Mouse (Mus musculus) liver, embryonic 12.5 days (tissue): ENCODE data around the gene Scn10a. TPM values are rescaled to one million over a fixed set of nuclear protein-coding genes. Genes with fewer than 3 reads are reported as not detected.

ENCODE experiments used
- ATAC-seq: fragments of 200-750 bp; cut with Nextera tagmentation; 2 replicates; pipeline ENCODE4 v1.8.0; 2017; ENCODE audit warnings: moderate number of reproducible peaks, mild to moderate bottlenecking, moderate library complexity
- H3K27ac ChIP-seq: fragments of 300-500 bp; sonication (generic); 2 replicates; pipeline ENCODE4 v1.5.1; 2016; ENCODE audit warnings: mild to moderate bottlenecking
- H3K27me3 ChIP-seq: fragments of 300-500 bp; sonication (generic); replicated peaks from 2 replicates; pipeline ENCODE4 v1.6.1; 2016; ENCODE audit warnings: mild to moderate bottlenecking, moderate library complexity
- H3K36me3 ChIP-seq: fragments of 300-500 bp; sonication (generic); 2 replicates; pipeline ENCODE4 v1.6.1; 2016; ENCODE audit warnings: mild to moderate bottlenecking, moderate library complexity
- H3K4me1 ChIP-seq: fragments of 300-500 bp; sonication (generic); 2 replicates; pipeline ENCODE4 v1.6.1; 2016
- H3K4me2 ChIP-seq: fragments of 300-500 bp; sonication (generic); 2 replicates; pipeline ENCODE4 v1.6.1; 2016; ENCODE audit warnings: mild to moderate bottlenecking, moderate library complexity
- H3K4me3 ChIP-seq: fragments of 300-500 bp; sonication (generic); 2 replicates; pipeline ENCODE4 v1.5.1; 2016; ENCODE audit warnings: mild to moderate bottlenecking, moderate library complexity
- H3K9ac ChIP-seq: fragments of 300-500 bp; sonication (generic); 2 replicates; pipeline ENCODE4 v1.6.1; 2016; ENCODE audit warnings: mild to moderate bottlenecking, moderate library complexity
- H3K9me3 ChIP-seq: fragments of 300-500 bp; sonication (generic); replicated peaks from 2 replicates; pipeline ENCODE4 v1.6.1; 2016; ENCODE audit warnings: mild to moderate bottlenecking, moderate library complexity
- WGBS: fragments of 180-500 bp; shearing (Covaris S2); methylation state at CpG from one replicate; pipeline ENCODE4 v1.1.7; 2016; ENCODE audit not compliant: insufficient replicate concordance; 5-methylcytosine and 5-hydroxymethylcytosine counted together
- polyA plus RNA-seq: library from polyadenylated mRNA; unstranded; fragments of >200 nt; fragmentation: Nextera tagmentation; extraction: Ambion mirVana; gene quantifications from 2 replicates; pipeline ENCODE4 v1.2.1, GENCODE M21; 2016

Scn10a gene
- polyA plus RNA-seq, 1 experiment from 2014 or later: 0.05 TPM

DNA sequence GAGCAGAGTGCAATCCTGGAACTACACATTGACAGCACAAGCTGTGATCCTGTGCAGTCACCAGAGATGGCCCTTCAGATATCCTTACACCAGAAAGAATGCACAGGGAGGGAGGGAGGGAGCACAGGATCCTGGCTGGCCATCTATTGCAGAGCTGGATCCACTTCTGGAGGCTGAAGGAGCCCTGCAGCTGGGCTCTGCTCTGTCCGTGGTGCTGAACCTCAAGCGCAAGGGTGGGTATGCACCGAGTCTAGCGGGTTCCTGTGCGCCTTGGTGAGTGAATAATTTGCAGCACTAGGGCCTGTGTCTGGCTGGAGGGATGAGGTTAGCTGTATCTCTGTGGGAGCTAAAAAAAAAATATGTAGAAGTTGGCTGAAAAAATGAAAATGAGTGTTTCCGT, 12.4 kb downstream of the Scn10a start:
- no peaks in the 10 kb centered on the region for H3K9me3 ChIP-seq
- H3K4me1 ChIP-seq: no peaks in the 10 kb centered on the region
- WGBS: 14% methylated on average over 6 of the region's 6 CpGs
- H3K4me3 ChIP-seq: no peak overlapping the region
- no peak overlapping the region for H3K9ac ChIP-seq
- no peaks in the 10 kb centered on the region for H3K36me3 ChIP-seq
- H3K27ac ChIP-seq: no peak overlapping the region
- no peak overlapping the region for H3K4me2 ChIP-seq
- no peak for ATAC-seq
- H3K27me3 ChIP-seq: no peaks in the 10 kb centered on the region

- H3K27me3 ChIP-seq: no peaks in the 10 kb centered on the region
- no peak overlapping the region for H3K4me2 ChIP-seq
- no peaks in the 10 kb centered on the region for H3K4me1 ChIP-seq
- no peak overlapping the region for H3K27ac ChIP-seq
- 56% methylated on average over 7 of the region's 7 CpGs for WGBS
- no peaks in the 10 kb centered on the region for H3K36me3 ChIP-seq
- ATAC-seq: no peak
- H3K9me3 ChIP-seq: no peaks in the 10 kb centered on the region
- H3K9ac ChIP-seq: no peak overlapping the region
- no peak overlapping the region for H3K4me3 ChIP-seq
These were observed 27.6 kb downstream of the Scn10a start for GRCm38 (mm10) chr9:119691505-119691904.

- Histone ChIP-seq H3K36me3 (no peaks in the 10 kb centered on the region), H3K4me3 (no peak overlapping the region), H3K4me2 (no peak overlapping the region), H3K27me3 (no peaks in the 10 kb centered on the region), H3K4me1 (no peaks in the 10 kb centered on the region), H3K9me3 (peaks cover 2% of the 10 kb centered on the region; the same call in 1 of the 2 replicates), H3K9ac (no peak overlapping the region), H3K27ac (no peak overlapping the region)
- ATAC-seq: no peak
- WGBS: 63% methylated on average over 8 of the region's 8 CpGs
These were observed 28.1 kb downstream of the Scn10a start for GRCm38 (mm10) chr9:119691001-119691400.

- no peak for ATAC-seq
- H3K27me3 ChIP-seq: no peaks in the 10 kb centered on the region
- no peak overlapping the region for H3K9ac ChIP-seq
- no peaks in the 10 kb centered on the region for H3K36me3 ChIP-seq
- no peaks in the 10 kb centered on the region for H3K4me1 ChIP-seq
- H3K27ac ChIP-seq: no peak overlapping the region
- 71% methylated on average over 8 of the region's 8 CpGs for WGBS
- H3K4me2 ChIP-seq: no peak overlapping the region
- H3K9me3 ChIP-seq: peaks cover 5% of the 10 kb centered on the region; the same call in 1 of the 2 replicates
- no peak overlapping the region for H3K4me3 ChIP-seq
These were observed 31.2 kb downstream of the Scn10a start for GRCm38 (mm10) chr9:119687893-119688292.

- ATAC-seq: no peak
- Histone ChIP-seq H3K9me3 (peaks cover 5% of the 10 kb centered on the region; the same call in 1 of the 2 replicates), H3K4me2 (no peak overlapping the region), H3K4me1 (no peaks in the 10 kb centered on the region), H3K36me3 (no peaks in the 10 kb centered on the region), H3K27ac (no peak overlapping the region), H3K4me3 (no peak overlapping the region), H3K27me3 (no peaks in the 10 kb centered on the region), H3K9ac (no peak overlapping the region)
- 88% methylated on average over 8 of the region's 8 CpGs for WGBS
These were observed 32.9 kb downstream of the Scn10a start for GRCm38 (mm10) chr9:119686187-119686586.

DNA sequence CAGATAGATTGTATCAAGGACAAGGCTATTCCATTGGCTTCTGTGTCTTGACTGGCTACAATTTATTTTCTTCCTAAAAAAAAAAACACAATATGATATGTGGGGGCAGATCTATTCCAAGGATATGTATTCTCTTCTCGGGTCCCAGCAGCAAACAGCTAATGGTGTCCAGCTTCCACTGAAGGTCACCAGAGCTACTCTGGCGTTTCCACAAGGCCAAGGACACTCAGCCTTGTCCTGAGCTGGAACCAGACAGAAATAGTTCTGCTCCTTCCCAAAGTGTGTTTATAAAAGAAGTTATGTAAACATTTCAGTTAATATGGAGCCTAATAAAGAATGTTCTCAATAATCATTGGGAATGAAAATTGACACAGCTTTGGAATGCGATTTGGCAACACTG, 38.2 kb downstream of the Scn10a start:
- no peak overlapping the region for H3K27ac ChIP-seq
- no peak overlapping the region for H3K4me3 ChIP-seq
- no peaks in the 10 kb centered on the region for H3K36me3 ChIP-seq
- peaks cover 1% of the 10 kb centered on the region; the same call in 1 of the 2 replicates for H3K9me3 ChIP-seq
- H3K4me2 ChIP-seq: no peak overlapping the region
- H3K27me3 ChIP-seq: no peaks in the 10 kb centered on the region
- 62% methylated on average over 3 of the region's 3 CpGs for WGBS
- H3K9ac ChIP-seq: no peak overlapping the region
- no peaks in the 10 kb centered on the region for H3K4me1 ChIP-seq
- no peak for ATAC-seq

GRCm38 (mm10) chr9:119664109-119664508, 55.0 kb downstream of the Scn10a start:
- H3K4me3 ChIP-seq: no peak overlapping the region
- WGBS: 18% methylated on average over 1 of the region's 1 CpGs
- no peaks in the 10 kb centered on the region for H3K27me3 ChIP-seq
- no peaks in the 10 kb centered on the region for H3K36me3 ChIP-seq
- H3K4me1 ChIP-seq: no peaks in the 10 kb centered on the region
- H3K27ac ChIP-seq: no peak overlapping the region
- H3K9ac ChIP-seq: no peak overlapping the region
- no peak overlapping the region for H3K4me2 ChIP-seq
- no peaks in the 10 kb centered on the region for H3K9me3 ChIP-seq
- ATAC-seq: no peak

DNA sequence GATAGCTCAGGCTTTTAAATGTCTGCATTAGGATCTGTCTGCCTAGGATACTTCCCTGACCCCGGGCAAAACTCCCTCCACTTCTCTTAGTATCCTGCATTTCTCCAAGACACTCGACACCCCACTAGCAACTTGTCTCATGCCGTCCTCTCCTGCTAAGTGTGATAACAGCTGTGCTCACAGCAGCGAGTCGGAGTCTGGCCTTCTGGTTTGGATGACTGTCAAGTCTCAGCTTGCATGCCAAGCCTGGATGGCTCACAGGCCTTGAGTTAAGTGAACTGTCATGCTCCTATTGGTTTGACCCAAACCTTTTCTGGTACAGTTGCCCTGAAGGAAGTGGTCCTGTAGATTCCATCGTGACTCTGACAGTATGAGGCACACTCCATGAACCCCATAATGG, 63.0 kb downstream of the Scn10a start:
- Histone ChIP-seq H3K4me2 (no peak overlapping the region), H3K36me3 (no peaks in the 10 kb centered on the region), H3K4me3 (no peak overlapping the region), H3K4me1 (no peaks in the 10 kb centered on the region), H3K27me3 (no peaks in the 10 kb centered on the region), H3K27ac (no peak overlapping the region), H3K9ac (no peak overlapping the region), H3K9me3 (no peaks in the 10 kb centered on the region)
- no peak for ATAC-seq
- WGBS: 42% methylated on average over 6 of the region's 6 CpGs

DNA sequence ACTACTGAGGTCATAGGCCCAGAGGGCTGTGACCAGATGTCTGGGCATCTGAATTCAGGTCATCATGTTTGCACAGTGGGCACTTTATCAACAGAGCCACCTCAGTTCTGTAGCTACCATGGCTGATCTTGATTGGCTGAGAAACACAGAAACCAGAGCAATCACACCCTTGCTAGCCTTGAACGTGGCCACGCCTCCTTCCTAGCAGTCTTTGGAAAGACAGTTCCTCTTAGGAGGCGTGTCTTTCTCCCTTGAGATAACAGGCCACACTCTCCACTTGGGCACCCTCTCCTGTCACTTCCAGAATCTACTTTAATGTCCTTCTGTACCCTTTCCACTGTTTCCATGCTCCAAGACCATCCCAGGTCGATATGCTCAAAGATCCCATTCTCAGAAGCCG, 65.4 kb downstream of the Scn10a start:
- 41% methylated on average over 5 of the region's 5 CpGs for WGBS
- H3K27me3 ChIP-seq: no peaks in the 10 kb centered on the region

DNA sequence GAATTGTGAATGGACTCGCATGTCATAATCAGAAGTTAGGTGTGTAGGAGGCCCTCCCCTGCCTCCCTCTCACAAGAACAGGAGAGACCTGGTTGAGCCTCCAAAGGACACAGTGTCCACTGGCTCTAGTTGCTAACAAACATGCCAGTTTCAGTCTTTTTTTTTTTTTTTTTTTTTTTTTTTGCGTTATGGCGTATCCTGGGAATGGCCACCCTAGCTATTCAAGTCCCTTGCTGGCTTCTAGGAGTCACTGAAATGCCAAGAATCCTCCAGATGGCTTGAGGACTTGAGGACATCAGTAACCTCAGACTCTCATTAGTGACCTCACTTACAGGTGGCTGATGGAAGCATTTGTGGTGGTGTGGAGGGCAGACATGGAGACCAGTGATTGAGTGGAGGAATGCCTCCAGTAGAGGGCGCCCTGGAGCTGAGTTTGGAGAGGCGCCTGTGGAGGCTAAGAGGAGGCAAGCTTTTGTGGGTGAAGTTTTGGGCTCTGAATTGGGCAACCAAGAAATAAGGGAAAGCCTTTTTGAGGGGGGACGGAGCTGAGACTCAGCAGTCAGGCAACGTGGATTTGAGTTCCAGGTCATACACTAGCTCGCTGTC, 72.1 kb downstream of the Scn10a start:
- Histone ChIP-seq H3K27me3 (no peaks in the 10 kb centered on the region), H3K4me2 (no peak overlapping the region), H3K4me1 (peaks cover 3% of the 10 kb centered on the region; the same call in 1 of the 2 replicates), H3K9ac (no peak overlapping the region), H3K9me3 (no peaks in the 10 kb centered on the region), H3K36me3 (no peaks in the 10 kb centered on the region), H3K4me3 (no peak overlapping the region), H3K27ac (no peak overlapping the region)
- 50% methylated on average over 8 of the region's 8 CpGs for WGBS
- ATAC-seq: no peak

More for the DNA sequence above, 65.4 kb downstream of the Scn10a start:
- no peaks in the 10 kb centered on the region for H3K4me1 ChIP-seq
- no peaks in the 10 kb centered on the region for H3K36me3 ChIP-seq
- H3K27ac ChIP-seq: no peak overlapping the region
- H3K9ac ChIP-seq: no peak overlapping the region
- H3K4me3 ChIP-seq: no peak overlapping the region
- H3K9me3 ChIP-seq: no peaks in the 10 kb centered on the region
- no peak overlapping the region for H3K4me2 ChIP-seq
- no peak for ATAC-seq

DNA sequence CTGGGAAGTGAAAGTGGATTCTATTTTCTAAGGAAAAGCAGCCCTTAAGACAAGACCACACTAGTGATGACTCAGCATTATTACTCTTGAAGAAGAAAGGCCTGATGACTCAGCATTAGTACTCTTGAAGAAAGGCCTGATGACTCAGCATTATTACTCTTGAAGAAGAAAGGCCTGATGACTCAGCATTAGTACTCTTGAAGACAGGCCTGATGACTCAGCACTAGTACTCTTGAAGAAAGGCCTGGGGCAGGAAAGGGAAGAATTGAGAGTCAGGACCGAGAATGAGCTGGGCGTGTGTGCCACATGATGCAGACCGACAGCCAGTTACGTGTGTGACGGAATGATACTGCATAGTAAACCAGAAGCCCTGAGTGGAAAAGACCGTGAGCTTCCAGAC, 77.1 kb downstream of the Scn10a start:
- Histone ChIP-seq H3K27ac (no peak overlapping the region), H3K36me3 (no peaks in the 10 kb centered on the region), H3K27me3 (no peaks in the 10 kb centered on the region), H3K4me2 (no peak overlapping the region), H3K9ac (no peak overlapping the region), H3K4me3 (no peak overlapping the region), H3K9me3 (no peaks in the 10 kb centered on the region), H3K4me1 (peaks cover 6% of the 10 kb centered on the region; the same call in 1 of the 2 replicates)
- WGBS: 79% methylated on average over 6 of the region's 6 CpGs
- ATAC-seq: no peak

DNA sequence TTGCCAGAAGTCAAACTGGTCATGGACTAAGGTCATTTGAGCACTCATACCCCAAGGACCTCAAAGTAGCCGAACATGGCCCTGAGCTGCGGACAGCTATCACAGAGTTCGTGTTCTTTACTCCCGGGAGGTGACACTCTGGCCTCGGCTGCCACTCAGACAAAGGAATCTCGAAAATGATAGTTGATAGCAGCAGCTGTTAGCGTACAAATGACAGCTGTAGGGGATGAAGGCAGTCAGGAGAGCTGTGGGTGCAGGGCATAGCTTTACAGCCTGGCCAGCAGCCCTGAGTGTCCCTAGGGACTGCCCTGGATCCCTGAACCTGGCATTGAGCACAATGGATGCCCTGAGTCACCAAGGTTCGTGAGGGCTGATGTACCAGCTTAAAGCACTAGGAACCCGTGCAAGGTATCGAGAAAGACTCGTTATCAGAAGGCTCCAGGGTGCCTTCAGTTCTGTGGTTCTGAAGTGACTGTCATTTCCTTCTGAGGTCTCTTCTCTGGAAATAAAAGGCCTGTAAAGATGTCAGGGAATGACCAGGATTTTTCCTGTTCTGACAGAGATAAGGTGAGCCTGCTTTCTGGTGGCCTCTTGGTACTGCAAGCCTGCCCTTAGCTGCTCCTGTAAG, 84.8 kb downstream of the Scn10a start:
- H3K4me3 ChIP-seq: no peak overlapping the region
- 0 out of 2 replicates have a peak, but pooled peaks cover 6% of the 10 kb centered on the region for H3K4me1 ChIP-seq
- no peaks in the 10 kb centered on the region for H3K36me3 ChIP-seq
- 36% methylated on average over 11 of the region's 11 CpGs for WGBS
- no peak overlapping the region for H3K4me2 ChIP-seq
- H3K9me3 ChIP-seq: no peaks in the 10 kb centered on the region
- H3K27ac ChIP-seq: no peak overlapping the region
- no peak for ATAC-seq
- no peak overlapping the region for H3K9ac ChIP-seq
- H3K27me3 ChIP-seq: peaks cover 22% of the 10 kb centered on the region
